Mouse (Mus musculus): ENCODE data around the gene Golph3l. TPM values are rescaled to one million over a fixed set of nuclear protein-coding genes. Genes with fewer than 3 reads are reported as not detected.
A peak's percentile ranks its signal among the peaks of the same experiment; 100 is the strongest.

Gene Golph3l
- total RNA-seq, 2 experiments from 2014 or later = 20.6 to 20.8 TPM

DNA sequence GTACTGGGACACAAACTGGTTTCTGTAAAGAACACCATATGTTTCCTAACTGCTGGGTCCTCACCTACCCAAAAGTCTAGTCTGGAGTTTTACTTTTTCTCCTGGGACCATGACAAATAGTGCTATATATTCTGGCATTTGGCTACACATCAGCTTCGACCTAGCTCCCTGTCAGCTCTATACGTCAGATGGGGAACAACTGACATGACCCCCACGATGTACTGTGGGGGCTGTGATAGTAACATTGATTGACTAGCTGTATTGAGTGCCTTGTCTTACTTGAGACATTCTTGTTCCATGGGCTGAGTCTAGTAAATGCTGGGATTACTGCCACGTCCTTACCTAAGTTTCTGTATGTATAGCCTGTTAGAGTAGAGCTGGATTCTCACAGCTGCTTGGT lies 78.8 kb downstream of the Golph3l start:
- intact Hi-C loops (cut with DNase I) = no loop called here
- no peak for DNase-seq (ENCODE audit: low spot score in 2 of 2)

DNA sequence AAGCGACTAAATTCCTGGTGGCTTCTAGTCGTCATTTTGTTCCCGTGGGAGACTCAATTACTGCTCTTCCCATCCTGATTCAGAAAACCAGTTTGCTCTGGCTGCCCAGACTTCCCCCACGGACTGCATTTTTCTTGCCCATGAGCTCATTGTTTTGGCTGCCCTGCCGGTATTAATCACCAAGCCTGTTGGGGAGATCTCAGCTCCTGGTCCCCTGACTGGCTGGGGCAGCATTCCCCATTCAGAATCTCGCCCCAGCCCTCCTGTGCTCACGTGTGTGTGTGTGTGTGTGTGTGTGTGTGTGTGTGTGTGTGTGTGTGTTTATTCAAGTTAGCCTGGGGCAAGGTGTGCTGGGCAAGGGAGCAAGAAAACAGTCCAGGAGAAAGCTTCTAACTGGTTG lies 79.3 kb downstream of the Golph3l start:
- DNase-seq (ENCODE audit: low spot score in 2 of 2) = peak; percentile 29
- intact Hi-C loops (cut with DNase I) = no loop called here

Other genes starting within 250 kb of the Golph3l start
- gene Setdb1, start 231.7 kb upstream of the Golph3l start, total RNA-seq (2021) = 10 to 100 TPM; 29.4 to 40.0 TPM
- gene 4930558C23Rik, start 186.1 kb upstream of the Golph3l start, total RNA-seq (2021) = not detected
- 10 to 100 TPM; 27.4 to 46.1 TPM for gene Arnt, start 154.5 kb upstream of the Golph3l start, total RNA-seq (2021)
- gene Ctsk, start 89.7 kb upstream of the Golph3l start, total RNA-seq (2021) = 1 to 10 TPM; 4.8 to 6.9 TPM
- 10 to 100 TPM; 55.6 to 57.8 TPM for gene Ctss, start 62.1 kb upstream of the Golph3l start, total RNA-seq (2021)
- gene Hormad1, start 29.3 kb upstream of the Golph3l start, total RNA-seq (2021) = not detected
- gene Ensa, start 36.1 kb downstream of the Golph3l start, total RNA-seq (2021) = 100 to 1,000 TPM; 361 to 394 TPM
- gene Mcl1, start 69.9 kb downstream of the Golph3l start, total RNA-seq (2021) = 10 to 100 TPM; 49.9 to 56.5 TPM
- gene Adamtsl4, start 99.0 kb downstream of the Golph3l start, total RNA-seq (2021) = 1 to 10 TPM; 4.2 to 4.9 TPM
- 10 to 100 TPM; 11.0 to 17.9 TPM for gene Ecm1, start 150.6 kb downstream of the Golph3l start, total RNA-seq (2021)
- gene Tars2, start 171.3 kb downstream of the Golph3l start, total RNA-seq (2021) = 10 to 100 TPM; 33.9 to 44.6 TPM
- gene Rprd2, start 229.9 kb downstream of the Golph3l start, total RNA-seq (2021) = 10 to 100 TPM; 59.2 to 68.9 TPM

Data from left cerebral cortex, postnatal 36 days (tissue).